Mouse (Mus musculus) liver, embryonic 18 days (tissue): Measurements from ENCODE around the gene Me1. TPM values are rescaled to one million over a fixed set of nuclear protein-coding genes. Genes with fewer than 3 reads are reported as not detected.

Source experiments
- polyA plus RNA-seq: library from polyadenylated mRNA; depleted of rRNA; stranded (reverse); fragments of >200 nt; gene quantifications from 2 replicates; pipeline ENCODE4 v1.2.3, GENCODE M21; 2012; rRNA removed

Gene Me1
- 6.0 and 12.2 TPM in 2 replicates for polyA plus RNA-seq

DNA sequence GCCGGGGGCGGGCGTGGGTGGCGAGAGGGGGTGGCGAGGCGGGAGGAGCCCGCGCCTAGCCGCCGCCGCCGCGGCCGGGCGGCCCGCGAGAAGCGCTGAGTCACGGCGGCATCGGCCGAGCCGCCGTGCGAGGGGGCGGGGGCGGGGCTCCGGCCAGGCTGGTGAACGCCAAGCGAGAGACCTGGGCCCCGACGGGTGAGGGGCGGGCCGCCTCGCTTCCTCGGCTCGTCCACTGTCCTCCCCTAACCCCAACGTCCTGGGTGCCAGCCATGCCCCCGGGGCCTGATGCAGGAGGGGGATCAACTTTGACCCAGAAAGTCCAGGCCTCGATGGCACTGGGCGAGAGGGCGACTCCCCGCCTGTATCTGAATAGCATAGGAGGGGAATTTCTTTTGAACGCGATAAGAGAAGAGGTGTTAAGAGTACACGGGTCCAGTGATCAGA lies at the start of gene Me1:
Gene Me1, minus strand, starts transcription at position 136 of the 444 bp plus-strand sequence.

GRCm38 (mm10) chr9:86742959-86743911 lies 47.5 kb upstream of the Me1 start, which contains the start of gene Prss35:
Gene Prss35 (plus strand): TSS chr9:86743649.

DNA sequence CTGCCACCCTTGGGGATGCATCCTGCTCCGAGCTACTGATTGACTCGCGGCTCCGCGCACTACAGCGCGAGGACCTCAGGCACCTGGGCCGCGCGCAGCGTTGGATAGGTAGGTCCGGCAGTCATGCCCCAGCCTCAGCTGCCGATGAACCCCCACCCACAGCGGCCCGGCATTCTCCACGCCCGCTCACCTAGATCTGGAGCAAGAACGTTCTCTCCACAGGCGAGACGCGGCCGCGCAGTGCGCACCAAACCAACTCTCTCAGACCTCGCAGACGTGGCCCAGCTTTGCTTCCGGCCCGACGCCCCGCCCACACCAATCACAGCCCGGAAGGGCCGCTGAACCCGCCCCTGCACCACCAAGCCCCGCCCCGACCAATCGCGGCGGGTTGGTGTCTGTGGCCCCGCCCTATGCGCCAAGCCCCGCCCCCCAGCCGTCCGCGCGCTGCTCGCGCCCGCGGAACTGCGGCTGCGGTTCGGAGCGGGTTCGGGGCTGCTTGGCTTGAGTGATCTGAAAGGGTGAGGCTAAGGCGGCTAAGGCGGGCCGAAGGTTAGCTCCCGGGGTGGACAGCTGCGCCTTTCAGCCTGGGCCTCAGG lies 124.1 kb downstream of the Me1 start, which contains the start of the genes Pgm3 and Rwdd2a:
Gene Pgm3, minus strand, starts transcription at position 303 of the 596 bp plus-strand sequence.
Gene Rwdd2a, plus strand, starts transcription at position 452 of the 596 bp plus-strand sequence.

Other genes starting within 250 kb of the Me1 start
- gene Ube2cbp, start 231.0 kb downstream of the Me1 start, polyA plus RNA-seq: 1.7 and 1.9 TPM in 2 replicates
- gene Dop1a, start 228.8 kb downstream of the Me1 start, polyA plus RNA-seq: 5.4 and 5.5 TPM in 2 replicates
- 11.8 and 13.4 TPM in 2 replicates for gene Pgm3, start 124.1 kb downstream of the Me1 start, polyA plus RNA-seq
- gene Rwdd2a, start 124.0 kb downstream of the Me1 start, polyA plus RNA-seq: 0.44 and 0.79 TPM in 2 replicates
- 1.4 and 1.5 TPM in 2 replicates for gene Prss35, start 47.7 kb upstream of the Me1 start, polyA plus RNA-seq
- 0.02 and 0.07 TPM in 2 replicates for gene Snap91, start 184.7 kb upstream of the Me1 start, polyA plus RNA-seq